Mouse (Mus musculus) lung, embryonic 14.5 days (tissue): ENCODE measurements at regions not wholly inside any gene's neighbourhood (a gene's known extent, or its start where the extent isn't known, plus 50 kb on each side); places are given as distances from the start of the nearest gene placed in this dataset.

Source experiments
- ATAC-seq: fragments of 200-750 bp; cut with Nextera tagmentation; 2 replicates; pipeline ENCODE4 v1.8.0; 2017; ENCODE audit warnings: mild to moderate bottlenecking, moderate TSS enrichment, moderate library complexity; ENCODE audit not compliant: insufficient read depth
- DNase-seq: peaks from one replicate; pipeline ENCODE4 v3.0.0-alpha.2; 2015
- H3K27ac ChIP-seq: fragments of 300-500 bp; sonication (generic); 2 replicates; pipeline ENCODE4 v1.5.1; 2014; ENCODE audit warnings: low read depth, mild to moderate bottlenecking, moderate library complexity
- H3K27me3 ChIP-seq: fragments of 300-500 bp; sonication (generic); 2 replicates; pipeline ENCODE4 v1.6.1; 2014; ENCODE audit warnings: low read length, control low read depth; ENCODE audit not compliant: insufficient read depth
- H3K36me3 ChIP-seq: fragments of 300-500 bp; sonication (generic); 2 replicates; pipeline ENCODE4 v1.6.1; 2014; ENCODE audit warnings: control low read depth; ENCODE audit not compliant: insufficient read depth
- H3K4me1 ChIP-seq: fragments of 300-500 bp; sonication (generic); 2 replicates; pipeline ENCODE4 v1.6.1; 2014; ENCODE audit warnings: antibody characterized with exemption, control low read depth; ENCODE audit not compliant: insufficient read depth
- H3K4me2 ChIP-seq: fragments of 300-500 bp; sonication (generic); 2 replicates; pipeline ENCODE4 v1.6.1; 2014; ENCODE audit warnings: mild to moderate bottlenecking
- H3K4me3 ChIP-seq: fragments of 300-500 bp; sonication (generic); 2 replicates; pipeline ENCODE4 v1.5.1; 2014; ENCODE audit warnings: low read depth, low read length
- H3K9ac ChIP-seq: fragments of 300-500 bp; sonication (generic); 2 replicates; pipeline ENCODE4 v1.6.1; 2014
- H3K9me3 ChIP-seq: fragments of 300-500 bp; sonication (generic); 2 replicates; pipeline ENCODE4 v1.6.1; 2016; ENCODE audit warnings: low read depth, low read length, control low read depth
- CTCF ChIP-seq: IDR thresholded peaks from 2 replicates; pipeline ENCODE4 v1.5.1; 2016; ENCODE audit warnings: antibody characterized with exemption, low read depth
- WGBS: fragments of 180-500 bp; shearing (Covaris S2); extraction: QIAGEN DNeasy Blood & Tissue Kit; methylation state at CpG from one replicate; pipeline ENCODE4 v1.1.7; 2014; 5-methylcytosine and 5-hydroxymethylcytosine counted together

DNA sequence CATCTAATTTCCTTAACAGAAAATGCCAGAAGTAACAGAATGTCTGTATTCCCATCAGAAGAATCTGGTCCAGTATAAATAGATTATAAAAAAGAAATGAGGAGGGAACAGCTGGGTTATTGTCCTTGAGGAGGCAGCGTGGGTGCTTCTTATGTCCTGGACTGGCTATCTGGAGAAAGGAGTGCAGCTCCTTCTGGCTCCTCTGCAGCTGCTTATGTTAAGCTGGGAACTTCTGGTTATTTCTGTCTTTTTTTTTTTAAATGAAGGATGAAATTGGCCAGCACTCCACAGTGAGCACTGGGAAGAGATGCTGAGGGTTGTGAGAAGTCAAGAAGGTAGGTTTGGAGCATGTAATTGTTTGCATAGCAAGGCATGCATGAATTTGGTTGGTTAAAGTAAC lies 441.5 kb downstream of the Ebf1 start:
- Histone ChIP-seq H3K27ac (no peak overlapping the region), H3K4me1 (no peaks in the 10 kb centered on the region), H3K4me3 (no peak overlapping the region), H3K27me3 (no peaks in the 10 kb centered on the region), H3K9ac (no peak overlapping the region), H3K4me2 (no peak overlapping the region), H3K36me3 (no peaks in the 10 kb centered on the region), H3K9me3 (no peaks in the 10 kb centered on the region)
- DNase-seq (no peak), ATAC-seq (no peak)
- no peak for TF ChIP-seq CTCF
- WGBS: 70% methylated on average over 1 of the region's 1 CpGs

- Histone ChIP-seq H3K4me2 (no peak overlapping the region), H3K4me1 (no peaks in the 10 kb centered on the region), H3K9me3 (no peaks in the 10 kb centered on the region), H3K27me3 (no peaks in the 10 kb centered on the region), H3K4me3 (no peak overlapping the region), H3K9ac (no peak overlapping the region), H3K36me3 (no peaks in the 10 kb centered on the region), H3K27ac (no peak overlapping the region)
- ATAC-seq (no peak), DNase-seq (no peak)
- TF ChIP-seq CTCF: no peak
- 69% methylated on average over 3 of the region's 3 CpGs for WGBS
These were observed 449.5 kb downstream of the Ebf1 start for GRCm38 (mm10) chr11:45066592-45066991.

DNA sequence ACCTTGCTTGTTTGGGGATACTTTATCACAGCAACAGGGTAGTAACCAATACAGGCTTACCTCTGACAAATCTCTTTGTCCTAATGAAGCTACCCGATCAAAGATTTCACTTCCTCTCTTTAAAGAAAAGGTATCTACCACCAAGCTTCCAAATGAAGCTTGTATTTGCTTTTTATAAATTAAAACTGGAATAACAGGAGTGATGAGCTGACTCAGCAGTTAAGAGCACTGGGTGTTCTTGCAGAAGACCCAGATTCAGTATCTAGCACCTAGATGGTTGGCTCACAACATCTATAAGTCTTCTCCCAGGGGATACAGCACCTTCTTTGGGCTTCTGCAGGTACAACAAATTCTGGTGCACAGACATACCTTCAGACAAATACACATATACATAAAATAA lies 453.2 kb downstream of the Ebf1 start:
- H3K4me3 ChIP-seq: no peak overlapping the region
- H3K4me2 ChIP-seq: no peak overlapping the region
- H3K4me1 ChIP-seq: no peaks in the 10 kb centered on the region
- no peaks in the 10 kb centered on the region for H3K36me3 ChIP-seq
- no peaks in the 10 kb centered on the region for H3K27me3 ChIP-seq
- 86% methylated on average over 1 of the region's 1 CpGs for WGBS
- TF ChIP-seq CTCF: no peak
- ATAC-seq (no peak), DNase-seq (no peak)
- H3K9ac ChIP-seq: no peak overlapping the region
- no peak overlapping the region for H3K27ac ChIP-seq
- H3K9me3 ChIP-seq: no peaks in the 10 kb centered on the region

- no peaks in the 10 kb centered on the region for H3K9me3 ChIP-seq
- no peak overlapping the region for H3K27ac ChIP-seq
- no peaks in the 10 kb centered on the region for H3K36me3 ChIP-seq
- DNase-seq: no peak
- H3K9ac ChIP-seq: no peak overlapping the region
- H3K4me2 ChIP-seq: no peak overlapping the region
- no peak for ATAC-seq
- H3K4me1 ChIP-seq: no peaks in the 10 kb centered on the region
- no peaks in the 10 kb centered on the region for H3K27me3 ChIP-seq
- TF ChIP-seq CTCF: no peak
- H3K4me3 ChIP-seq: no peak overlapping the region
- 92% methylated on average over 2 of the region's 2 CpGs for WGBS
These were observed 454.1 kb downstream of the Ebf1 start for GRCm38 (mm10) chr11:45071195-45071594.

DNA sequence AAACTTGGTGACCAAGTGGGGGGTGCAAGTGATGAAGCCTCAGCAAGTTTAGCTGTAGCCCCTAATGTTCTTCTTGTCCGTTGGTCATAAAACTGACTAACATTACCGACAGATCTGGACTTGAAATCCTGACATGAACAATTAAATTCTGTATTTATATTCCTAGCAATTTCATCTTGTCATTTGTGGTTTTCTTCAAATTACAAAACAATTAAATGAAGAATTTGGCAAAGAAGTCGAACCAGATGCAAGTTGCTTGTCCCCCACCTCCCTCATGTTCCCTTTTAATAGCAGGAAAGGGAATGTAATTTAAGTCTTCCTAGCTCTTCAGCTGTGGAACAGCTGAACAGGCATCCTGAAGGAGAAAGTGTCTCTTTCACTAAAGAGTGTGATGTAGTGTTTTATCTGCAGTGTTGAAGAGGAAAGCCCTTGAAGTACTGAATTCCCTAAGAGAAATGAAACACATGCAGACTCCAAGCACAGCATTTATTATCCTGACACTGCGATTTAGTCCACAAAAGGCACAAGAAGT lies 467.5 kb downstream of the Ebf1 start:
- H3K4me1 ChIP-seq: no peaks in the 10 kb centered on the region
- H3K4me2 ChIP-seq: no peak overlapping the region
- no peak overlapping the region for H3K4me3 ChIP-seq
- 70% methylated on average over 4 of the region's 4 CpGs for WGBS
- no peaks in the 10 kb centered on the region for H3K9me3 ChIP-seq
- H3K9ac ChIP-seq: no peak overlapping the region
- no peak for ATAC-seq
- no peaks in the 10 kb centered on the region for H3K27me3 ChIP-seq
- no peak for DNase-seq
- H3K36me3 ChIP-seq: no peaks in the 10 kb centered on the region
- no peak for TF ChIP-seq CTCF
- H3K27ac ChIP-seq: no peak overlapping the region

DNA sequence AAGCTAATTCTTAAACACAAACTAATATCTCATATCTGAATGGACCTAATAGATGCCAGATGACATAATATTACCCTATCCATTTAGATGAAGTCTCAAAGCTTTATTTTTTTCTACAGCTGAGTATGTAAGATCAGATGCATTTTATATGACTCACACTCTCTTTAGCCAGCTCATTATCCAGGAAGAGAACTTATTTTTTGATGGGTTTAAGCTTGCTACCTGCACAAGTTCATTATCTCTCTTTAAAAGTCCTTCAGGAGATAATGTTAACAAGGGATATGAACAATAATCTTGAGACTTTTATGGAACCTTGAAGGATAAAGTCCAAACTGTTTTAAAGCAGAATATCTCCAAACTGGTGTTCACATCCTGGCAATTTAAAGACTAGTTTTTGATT lies 468.0 kb downstream of the Ebf1 start:
- Histone ChIP-seq H3K4me3 (no peak overlapping the region), H3K27me3 (no peaks in the 10 kb centered on the region), H3K9me3 (no peaks in the 10 kb centered on the region), H3K4me1 (no peaks in the 10 kb centered on the region), H3K4me2 (no peak overlapping the region), H3K36me3 (no peaks in the 10 kb centered on the region), H3K27ac (no peak overlapping the region), H3K9ac (no peak overlapping the region)
- ATAC-seq: no peak
- TF ChIP-seq CTCF: no peak
- DNase-seq: no peak

DNA sequence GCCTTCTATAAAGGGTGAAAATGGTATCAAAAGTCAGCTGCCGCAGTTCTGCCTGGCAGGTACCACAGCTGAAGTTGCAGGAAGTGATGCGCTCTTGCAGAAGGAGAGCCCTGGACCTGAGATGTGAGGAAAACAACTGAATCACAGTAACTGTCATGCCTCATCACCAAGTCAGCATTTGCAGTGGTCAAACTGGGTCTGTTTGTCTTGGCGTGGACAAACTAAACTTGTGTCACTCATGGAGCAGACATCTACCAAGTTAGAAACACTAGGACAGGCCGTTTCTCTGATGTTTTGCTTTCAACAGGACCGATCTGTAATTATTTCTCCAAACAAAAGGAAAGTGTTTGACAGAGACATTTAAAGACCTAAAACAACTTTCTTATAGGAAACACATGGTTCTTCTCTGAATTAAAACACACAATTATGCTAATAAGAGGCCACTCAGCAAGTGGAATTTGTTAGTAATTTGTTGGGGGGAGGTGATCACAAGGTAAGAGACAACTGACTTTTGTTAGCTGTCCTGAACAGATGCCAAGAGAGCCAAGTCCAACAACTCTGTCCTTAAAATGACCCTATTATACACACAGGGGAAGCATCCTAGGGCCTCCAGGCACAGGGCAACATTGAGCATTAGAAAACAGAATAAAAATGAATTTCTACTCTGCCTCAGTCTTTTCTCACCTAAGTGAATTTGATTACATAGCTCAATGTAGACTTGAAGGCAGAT lies 470.2 kb downstream of the Ebf1 start:
- Histone ChIP-seq H3K27ac (no peak overlapping the region), H3K9me3 (no peaks in the 10 kb centered on the region), H3K4me2 (no peak overlapping the region), H3K9ac (no peak overlapping the region), H3K27me3 (no peaks in the 10 kb centered on the region), H3K4me1 (no peaks in the 10 kb centered on the region), H3K36me3 (no peaks in the 10 kb centered on the region), H3K4me3 (no peak overlapping the region)
- ATAC-seq: no peak
- no peak for DNase-seq
- TF ChIP-seq CTCF: no peak
- WGBS: 37% methylated on average over 5 of the region's 5 CpGs
